Comparison of ENCODE assay signal across 14 mouse cellular contexts in the genomic region with DNA sequence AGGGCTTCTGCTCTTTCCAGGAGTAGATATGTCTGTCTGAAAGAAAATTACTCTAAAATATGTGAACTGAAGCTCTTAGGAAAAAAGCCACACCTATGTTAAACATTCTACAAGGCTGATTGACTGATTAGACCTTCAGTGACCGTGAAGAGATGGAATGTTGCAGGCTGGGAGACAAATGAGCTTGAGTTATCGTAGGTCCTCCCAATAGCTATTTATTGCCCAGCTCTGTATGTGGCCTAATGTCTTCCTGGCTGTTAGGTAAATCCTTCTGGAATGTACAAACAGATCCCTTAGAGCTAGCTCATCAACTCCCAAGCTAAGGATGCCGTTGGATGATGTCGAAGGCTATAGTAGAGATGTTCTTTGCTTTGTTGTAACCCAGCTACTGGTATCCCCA. TPM values are rescaled to one million over a fixed set of nuclear protein-coding genes. Genes with fewer than 3 reads are reported as not detected.
"Had no signal": no experiment of that assay in that cellular context is flagged by ENCODE, and none has a peak within 500 bp of the region (broad histone marks: within the 10 kb centered on the region; RNA-seq: fewer than 3 reads in every experiment).

No protein-coding gene starts in this region.

- H3K4me2 ChIP-seq: lung, embryonic 14.5 days; midbrain, embryonic 12.5 days; midbrain, embryonic 15.5 days; neural tube, embryonic 12.5 days; stomach, embryonic 15.5 days had no signal

- H3K9me3 ChIP-seq: midbrain, embryonic 12.5 days; midbrain, embryonic 15.5 days; neural tube, embryonic 12.5 days; stomach, embryonic 15.5 days had no signal

- H3K4me3 ChIP-seq: megakaryocyte, embryonic 14.5 days; midbrain, embryonic 12.5 days; midbrain, embryonic 15.5 days; neural tube, embryonic 12.5 days; stomach, embryonic 15.5 days had no signal

- H3K4me1 ChIP-seq: midbrain, embryonic 12.5 days; midbrain, embryonic 15.5 days; neural tube, embryonic 12.5 days had no signal

- H3K9ac ChIP-seq: lung, embryonic 14.5 days; midbrain, embryonic 12.5 days; midbrain, embryonic 15.5 days; neural tube, embryonic 12.5 days; stomach, embryonic 15.5 days had no signal

- H3K27ac ChIP-seq: macrophage; midbrain, embryonic 12.5 days; midbrain, embryonic 15.5 days; neural tube, embryonic 12.5 days; stomach, embryonic 15.5 days; stomach, postnatal 0 days had no signal

- ATAC-seq: midbrain, embryonic 15.5 days had no signal

- H3K36me3 ChIP-seq: midbrain, embryonic 12.5 days; midbrain, embryonic 15.5 days; neural tube, embryonic 12.5 days; stomach, embryonic 15.5 days had no signal

- H3K27me3 ChIP-seq: midbrain, embryonic 15.5 days; neural tube, embryonic 12.5 days; stomach, embryonic 15.5 days had no signal

- DNase-seq: lung, adult 18-20 months; lung, embryonic 14.5 days; lung, postnatal 10 days; right cerebral cortex, postnatal 14 days; thymus, adult 2 months; thymus, postnatal 25 days; thymus, postnatal 4 days had no signal

RNA-seq across cellular contexts. Expression of a gene that starts 11.7 kb away (rescaled TPM):
- polyA plus RNA-seq: macrophage had no signal
